Mouse (Mus musculus) embryo, embryonic 11.5 days (tissue): ENCODE measurements around the gene Wnt4.

Experiments
- DNase-seq: peaks from one replicate; pipeline ENCODE4 v3.0.0-alpha.2; 2012; ENCODE audit warnings: low read depth, low spot score

Wnt4 gene

DNA sequence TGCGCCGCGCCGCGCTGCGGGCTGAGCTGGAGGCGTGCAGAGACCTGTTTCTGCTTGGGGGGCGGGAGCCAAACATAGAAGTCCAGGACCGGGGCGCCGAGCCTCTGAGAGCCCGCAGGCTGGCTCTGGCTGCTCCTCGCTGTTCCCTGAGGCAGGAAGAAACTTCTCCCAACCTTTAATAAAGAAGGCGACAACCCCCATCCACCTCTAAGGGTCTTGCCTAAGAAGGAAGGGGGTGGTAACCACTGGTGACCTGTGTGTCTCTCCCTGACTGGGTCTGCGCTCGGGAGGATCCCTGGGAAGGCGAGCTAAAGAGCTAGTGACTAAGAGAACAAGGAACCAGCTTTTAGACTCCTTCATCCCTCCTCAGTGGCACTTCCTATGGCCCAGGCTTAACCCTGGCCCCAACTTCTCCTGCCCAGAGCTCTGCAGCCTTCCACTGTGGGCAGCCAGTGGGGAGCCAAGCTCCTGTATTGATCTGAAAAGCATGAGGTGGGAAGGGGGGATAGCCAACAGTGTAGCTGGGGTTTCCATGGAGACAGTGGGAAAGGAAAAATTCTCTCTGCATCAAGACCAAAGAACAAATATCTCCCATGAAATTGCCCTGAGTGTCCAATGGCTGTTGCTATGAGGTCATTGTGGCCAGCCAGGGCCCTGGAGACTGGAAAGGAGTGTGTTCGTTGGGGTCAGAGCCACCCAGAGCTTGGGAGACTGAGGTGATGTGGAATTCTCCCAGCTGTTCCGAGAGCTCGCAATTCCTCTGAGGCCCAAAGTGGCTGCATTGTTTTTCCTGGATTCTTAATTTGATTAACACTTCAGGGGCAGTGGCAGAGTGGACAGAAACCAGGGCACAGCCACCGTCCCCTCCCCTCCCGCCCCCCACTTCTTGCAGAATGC, 1.1 kb downstream of the Wnt4 start:
- DNase-seq: no peak

DNA sequence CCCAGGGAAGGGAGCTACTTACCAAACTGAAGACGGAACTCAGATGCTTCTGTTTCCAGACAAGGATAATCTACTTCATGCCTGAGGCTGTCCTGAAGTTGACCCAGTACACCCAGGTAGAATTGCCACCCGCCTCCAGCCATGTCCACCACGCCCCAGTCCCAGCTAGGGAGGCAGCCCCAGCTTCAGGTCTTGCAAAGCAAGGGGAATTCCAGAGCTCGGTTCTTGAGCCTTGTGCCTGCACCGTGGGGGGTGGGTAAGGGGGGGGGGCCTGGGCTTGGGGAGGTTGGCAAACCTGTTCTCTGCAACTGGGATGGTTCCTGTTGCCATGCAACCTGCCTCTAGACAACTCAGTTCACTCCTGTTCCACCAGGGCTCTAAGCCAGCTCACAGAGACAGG, 2.1 kb downstream of the Wnt4 start:
- no peak for DNase-seq

DNA sequence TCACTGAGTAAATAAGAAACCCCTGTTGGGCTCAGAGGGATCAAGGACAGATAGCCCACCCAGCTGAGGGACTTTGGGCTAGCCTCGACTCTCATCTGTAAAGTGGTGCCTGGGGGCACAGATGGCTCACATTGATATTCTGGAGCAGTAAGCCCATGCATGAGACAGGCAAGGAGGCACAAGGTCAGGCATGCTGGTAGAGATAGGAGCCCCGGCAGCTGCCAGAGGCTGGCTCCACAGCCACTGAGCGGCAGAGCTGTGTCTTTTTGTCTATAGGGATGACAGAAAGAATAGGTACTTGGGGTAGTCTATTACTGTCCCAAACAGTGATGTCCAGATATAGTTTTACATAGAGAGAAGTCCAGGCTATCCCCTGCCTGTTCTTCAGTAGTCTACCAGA, 4.0 kb downstream of the Wnt4 start:
- DNase-seq: no peak

DNA sequence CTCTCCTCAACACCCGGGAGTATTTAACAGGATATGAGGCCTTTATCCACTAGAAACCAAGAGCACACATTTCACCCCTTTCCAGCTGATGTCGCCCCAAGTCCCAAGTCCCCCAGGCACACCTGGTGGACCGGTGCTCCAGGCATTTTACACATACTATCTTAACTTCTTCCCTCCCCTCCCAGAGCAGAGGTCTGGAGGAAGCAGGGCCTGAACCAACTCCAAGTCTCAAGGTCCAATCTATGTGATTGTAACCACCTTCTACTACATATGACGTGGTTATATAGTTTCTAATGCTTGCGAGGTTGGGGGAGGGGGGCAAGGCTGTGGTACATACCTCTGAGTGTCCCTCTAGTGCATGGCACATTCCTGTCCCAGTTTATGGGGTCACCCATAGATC, 4.8 kb downstream of the Wnt4 start:
- no peak for DNase-seq

DNA sequence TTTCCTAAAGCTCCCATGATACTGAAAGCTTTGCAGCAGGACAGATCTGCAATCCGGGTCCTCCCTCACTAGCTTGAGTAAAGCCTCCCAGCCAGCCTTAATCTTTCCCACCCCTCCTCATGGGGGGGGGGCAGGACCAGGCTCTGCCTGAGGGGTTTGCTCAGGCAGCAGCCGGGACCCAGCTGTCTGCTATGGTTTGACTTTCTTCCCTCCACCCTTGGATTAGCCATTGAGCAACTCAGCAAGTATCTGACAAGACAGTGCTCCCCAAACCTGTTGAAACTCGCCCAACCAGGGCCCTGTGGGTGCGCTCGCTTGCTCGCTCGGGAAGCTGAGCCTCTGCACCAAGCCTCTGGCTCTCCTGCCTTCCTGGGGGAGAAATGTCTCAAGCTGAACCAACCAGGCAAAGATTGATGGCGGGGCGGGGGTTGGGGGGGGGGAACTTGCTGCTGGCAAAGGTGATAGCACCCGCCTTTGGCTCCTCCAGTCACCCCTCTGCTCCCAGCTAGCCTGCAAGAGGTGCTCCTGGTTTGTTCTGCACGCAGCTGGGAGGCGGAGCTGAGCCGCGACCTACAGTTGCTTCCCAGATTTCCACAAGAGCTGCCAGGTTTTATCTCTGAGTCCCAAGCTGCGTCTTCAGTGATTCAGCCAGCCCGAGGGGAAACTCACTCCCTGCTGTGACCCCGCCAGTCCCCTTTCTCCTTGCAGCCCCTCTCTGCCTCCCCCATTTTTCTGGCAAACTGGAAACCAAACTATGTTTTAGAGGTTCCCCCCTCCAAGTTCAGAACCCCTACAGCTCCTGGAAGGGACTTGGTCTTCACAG, 5.5 kb downstream of the Wnt4 start:
- DNase-seq: no peak

DNA sequence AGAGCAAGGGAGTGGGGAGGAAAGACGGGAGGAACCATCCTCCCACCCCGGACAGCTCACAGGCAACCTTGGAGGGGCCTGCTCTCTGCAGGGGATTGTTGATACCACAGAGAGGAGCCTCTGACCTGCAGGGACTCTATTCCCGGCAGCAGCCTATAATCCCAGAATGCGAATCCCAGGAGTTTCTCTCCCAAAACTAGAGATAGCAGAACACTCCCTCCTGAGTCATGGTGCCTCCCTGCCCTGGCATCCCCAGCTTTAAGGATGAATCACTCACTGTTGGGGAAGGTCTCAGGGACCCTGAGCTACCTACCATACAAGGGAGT, 6.1 kb downstream of the Wnt4 start:
- DNase-seq: no peak

DNA sequence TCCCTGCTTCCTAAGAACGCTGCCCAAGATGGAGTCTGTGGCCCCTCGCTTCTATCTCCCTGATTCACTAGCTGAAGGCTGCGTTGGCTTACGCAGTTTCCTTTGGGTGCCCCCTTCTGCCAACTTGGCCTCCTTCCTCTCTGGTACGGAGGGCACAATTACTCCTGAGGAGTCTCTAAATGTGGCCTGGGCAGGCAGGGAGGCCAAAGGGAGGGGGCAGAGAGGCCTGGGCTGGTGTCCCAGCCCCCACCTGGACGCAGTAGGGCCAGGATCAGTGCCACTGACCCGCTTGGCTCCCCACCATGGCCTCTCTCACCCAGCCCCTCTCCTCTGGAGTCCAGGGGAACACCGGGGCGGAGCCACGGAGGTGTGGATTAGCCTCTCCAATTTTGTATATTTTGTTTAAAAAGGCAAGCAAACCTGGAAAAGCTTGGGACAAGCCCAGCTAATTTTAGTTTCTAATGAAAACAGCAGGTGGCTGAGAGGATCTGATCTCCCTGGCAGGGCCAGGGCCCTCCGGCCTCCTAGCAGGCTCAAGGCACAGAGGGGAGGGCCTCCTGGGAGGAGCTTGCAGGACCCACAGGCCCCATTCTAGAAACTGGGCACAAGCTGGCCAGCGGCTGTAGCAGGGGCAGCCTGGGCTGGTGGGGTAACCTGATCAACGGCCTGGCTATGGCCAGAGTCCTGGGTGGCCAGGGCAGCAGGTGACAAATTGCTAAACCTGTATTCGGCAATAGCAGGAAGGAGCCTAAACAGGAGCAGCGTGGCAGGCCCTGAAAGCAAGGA, 8.8 kb downstream of the Wnt4 start:
- no peak for DNase-seq

DNA sequence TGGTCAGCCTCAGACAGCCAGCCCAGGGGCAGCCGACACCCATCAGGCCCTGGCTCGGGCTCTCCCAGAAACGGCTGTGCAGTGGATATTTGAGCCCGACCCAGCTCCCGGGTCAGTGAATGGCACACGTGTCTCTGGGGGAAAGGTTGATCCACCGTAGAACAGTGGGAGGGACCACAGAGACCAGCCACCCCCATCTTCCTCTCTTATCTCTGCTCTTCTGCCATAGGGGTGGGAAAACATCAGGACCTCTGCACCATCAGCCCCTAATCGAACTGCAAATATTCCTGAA, 9.3 kb downstream of the Wnt4 start:
- no peak for DNase-seq

DNA sequence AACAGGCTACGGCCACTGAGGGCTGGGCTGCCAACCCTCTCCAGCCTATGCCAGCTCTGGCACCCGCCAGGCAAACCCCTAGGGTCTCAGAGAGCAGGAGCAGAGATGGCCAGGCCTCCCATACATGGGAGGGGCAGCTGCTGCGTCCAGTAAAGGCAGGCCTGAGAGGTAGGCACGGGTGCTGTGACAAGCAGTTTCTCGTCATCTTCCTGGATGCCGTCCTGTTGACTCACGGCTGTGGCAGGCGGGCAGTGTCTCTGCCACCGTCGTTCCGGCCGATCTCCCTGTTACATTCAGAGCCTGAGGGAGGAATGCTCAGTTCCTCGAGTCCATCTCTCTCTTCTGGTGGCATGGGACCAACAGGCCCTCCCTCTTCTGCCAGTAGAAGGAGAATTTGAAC, 9.9 kb downstream of the Wnt4 start:
- no peak for DNase-seq

DNA sequence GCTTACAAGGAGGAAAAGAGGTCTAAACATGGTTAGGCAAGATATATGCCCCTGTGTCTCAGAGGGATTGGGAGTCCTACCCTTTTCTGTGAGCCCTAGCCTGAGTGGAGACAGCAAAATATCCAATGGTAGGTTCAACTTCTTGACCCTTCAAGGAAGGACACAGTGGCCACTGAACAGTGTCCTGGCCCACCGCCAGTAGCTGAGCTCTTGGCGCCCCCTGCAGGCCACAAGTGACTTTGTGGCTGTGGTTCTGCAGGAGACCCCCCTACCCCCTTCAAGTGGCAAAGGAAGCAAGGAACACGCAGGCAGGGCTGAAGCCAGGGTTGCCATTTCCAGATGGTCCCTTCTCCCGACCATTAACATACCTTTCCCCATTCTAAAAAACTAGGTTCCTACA, 10.5 kb downstream of the Wnt4 start:
- DNase-seq: peak; percentile 54

DNA sequence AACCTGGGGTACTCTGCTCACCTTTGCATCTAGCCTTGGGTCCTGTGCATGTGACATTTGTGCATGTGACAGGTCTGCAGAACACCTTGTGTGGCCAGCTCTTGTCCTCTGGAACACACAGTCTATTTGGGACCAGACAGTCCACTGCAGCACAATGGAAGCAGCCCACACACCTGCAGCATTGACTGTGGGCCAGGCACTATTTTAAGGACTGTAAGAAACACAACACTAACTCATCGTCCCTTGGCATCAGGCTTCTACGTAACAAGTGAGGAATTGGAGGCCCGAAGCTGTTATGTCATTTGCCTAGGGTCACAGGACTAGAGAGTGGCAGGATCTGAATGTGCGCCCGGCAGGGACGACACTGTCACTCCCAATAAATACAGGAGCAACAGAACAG, 12.4 kb downstream of the Wnt4 start:
- no peak for DNase-seq

DNA sequence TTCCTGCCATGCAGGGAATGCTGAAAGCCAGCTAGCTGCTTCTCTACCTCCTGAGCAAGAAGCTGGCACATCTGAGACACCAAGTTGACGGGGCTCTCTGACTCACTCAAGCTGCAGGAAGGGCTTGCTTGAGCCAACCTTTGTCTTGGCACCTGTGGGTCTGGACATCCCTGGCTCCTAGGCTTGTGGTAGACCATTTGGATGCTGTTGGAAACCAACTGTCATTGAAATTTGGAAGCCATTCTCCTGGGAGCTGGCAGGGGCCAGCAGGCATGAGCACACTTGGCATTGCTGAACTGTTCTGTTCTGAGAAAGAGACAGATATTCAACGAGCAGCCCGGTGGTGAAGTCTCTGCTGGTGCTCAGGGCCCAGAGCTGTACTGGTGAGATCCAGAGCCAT, 13.0 kb downstream of the Wnt4 start:
- DNase-seq: no peak

DNA sequence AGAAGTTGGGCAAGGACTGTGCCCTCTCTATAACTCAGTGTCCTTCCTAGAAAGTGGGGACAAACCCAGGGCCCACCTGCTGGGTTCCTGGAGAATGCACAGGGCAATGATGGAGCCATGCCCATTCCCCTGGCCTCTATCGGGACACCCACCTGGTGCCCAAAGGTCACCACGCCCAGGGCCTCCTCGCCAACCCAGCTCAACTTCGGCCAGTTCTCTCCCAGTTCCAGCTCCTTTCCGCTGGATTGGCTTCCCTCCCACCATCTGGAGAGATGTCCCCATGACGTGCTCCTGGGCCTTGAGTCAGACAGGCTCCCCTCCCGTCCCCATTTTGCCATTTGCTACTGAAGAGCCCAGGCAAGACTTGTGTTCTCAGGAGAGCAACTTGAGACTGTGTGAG, 15.3 kb downstream of the Wnt4 start:
- no peak for DNase-seq

DNA sequence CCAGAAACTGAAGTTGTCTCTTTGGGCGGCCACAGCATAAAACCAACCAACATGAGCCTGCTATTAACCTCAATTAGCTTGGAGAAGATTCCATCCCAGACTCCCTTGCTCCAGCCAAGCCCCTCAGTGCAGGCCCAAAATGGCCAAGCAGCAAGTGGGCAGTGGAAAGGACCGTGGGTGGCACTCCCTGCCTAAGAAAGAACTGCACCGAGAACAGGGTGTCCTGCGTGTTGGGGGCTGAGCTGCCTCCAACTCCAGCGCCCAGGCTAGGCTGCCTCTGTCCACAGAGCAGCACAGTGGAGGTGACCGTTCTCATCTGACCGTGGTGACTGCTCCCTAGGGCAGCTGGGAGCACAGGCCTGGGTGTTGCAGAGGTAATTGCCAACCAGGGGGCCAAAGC, 16.7 kb downstream of the Wnt4 start:
- no peak for DNase-seq

DNA sequence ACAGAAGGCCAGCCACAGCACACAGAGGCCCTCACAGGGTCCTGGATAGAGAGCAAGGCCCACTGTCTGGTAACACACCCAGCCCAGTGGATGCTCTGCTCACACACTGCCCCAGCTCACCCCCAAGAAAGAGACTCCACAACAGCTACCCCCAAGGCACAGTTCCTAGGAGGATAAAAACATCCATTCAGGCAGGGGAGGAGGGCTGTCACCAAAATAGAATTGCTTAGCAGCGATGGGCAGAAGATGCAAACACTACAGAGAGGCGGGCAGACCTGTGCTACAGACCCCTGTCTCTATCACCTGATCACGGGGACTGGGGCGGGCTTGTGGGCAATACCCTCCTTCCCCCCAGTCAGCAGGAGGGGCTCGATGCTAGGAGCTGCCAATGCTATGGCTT, 17.2 kb downstream of the Wnt4 start:
- DNase-seq: no peak

DNA sequence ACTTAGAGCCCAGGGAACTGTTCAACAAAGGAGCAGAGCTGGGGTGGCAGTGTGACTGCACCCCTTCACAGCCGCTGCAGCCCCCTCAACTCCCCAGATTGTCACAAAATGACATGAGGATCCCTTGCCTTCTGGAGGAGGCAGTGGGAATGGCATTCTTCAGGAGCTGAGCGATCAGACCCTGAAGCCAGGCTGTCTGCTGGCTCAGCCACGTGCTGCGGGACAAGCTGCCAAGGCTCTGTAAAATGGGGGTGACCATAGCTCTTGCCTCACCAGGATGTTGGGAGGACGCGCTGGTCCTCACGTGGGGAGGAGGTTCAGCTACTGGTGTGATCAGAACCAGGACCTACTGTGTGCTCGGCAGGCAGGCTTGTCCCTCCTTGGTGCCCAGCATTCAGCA, 17.7 kb downstream of the Wnt4 start:
- DNase-seq: no peak

DNA sequence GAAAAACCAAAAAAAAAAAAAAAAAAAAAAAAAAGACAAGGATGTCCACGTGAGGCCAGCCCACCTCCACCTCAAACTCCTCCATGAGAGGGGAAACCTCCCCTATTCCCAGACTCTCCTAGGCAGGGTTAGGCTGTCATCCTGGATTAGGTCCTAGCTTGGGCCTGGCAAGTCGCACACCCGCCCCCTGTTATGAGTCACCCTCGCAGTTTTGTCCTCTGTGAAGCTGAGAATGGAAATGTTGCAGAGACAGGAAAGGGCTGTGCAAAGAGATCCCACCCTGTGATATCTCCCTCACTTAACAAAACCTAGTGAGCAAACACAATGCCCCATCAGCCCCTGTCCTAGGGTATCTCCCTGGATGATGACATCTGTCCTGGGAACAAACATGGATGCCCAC, 20.3 kb downstream of the Wnt4 start:
- no peak for DNase-seq

DNA sequence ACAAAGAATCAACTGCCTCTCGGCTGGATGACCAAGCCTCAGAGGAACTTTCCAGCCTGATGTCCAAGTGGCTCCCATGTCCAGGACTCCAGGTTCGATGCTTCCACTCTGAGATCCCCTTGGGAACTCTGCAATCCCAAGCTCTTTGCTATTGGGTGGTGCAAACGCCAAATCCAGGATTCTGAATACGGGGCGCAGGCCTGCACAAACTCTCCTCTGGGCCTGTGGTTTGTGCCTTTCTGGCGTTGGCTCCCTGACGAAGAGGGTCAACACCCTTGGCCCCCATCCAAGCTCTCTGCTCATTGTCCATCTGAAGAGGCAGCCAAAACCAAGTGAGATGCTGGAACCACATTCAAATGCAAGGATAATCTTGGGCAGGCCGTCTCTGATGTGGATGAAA, 21.1 kb downstream of the Wnt4 start:
- DNase-seq: no peak

DNA sequence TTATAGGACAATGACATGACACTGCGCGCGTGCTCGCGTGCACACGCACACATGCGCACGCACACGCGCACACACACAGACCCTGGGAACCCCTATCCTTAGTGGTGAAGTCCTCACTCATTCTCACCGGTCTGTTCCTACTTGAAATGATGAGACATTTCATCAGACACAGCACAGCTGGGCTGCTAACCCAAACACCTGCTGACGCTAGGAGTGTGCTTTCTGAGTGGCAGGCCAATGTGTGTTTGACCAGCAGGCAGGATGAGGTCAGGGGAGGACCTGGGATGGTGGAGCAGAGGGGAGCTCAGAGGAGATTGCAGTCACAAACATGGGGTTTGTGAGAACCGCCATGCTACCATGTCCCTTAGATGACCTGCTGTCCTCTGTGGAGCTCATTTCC, 22.9 kb downstream of the Wnt4 start:
- no peak for DNase-seq

DNA sequence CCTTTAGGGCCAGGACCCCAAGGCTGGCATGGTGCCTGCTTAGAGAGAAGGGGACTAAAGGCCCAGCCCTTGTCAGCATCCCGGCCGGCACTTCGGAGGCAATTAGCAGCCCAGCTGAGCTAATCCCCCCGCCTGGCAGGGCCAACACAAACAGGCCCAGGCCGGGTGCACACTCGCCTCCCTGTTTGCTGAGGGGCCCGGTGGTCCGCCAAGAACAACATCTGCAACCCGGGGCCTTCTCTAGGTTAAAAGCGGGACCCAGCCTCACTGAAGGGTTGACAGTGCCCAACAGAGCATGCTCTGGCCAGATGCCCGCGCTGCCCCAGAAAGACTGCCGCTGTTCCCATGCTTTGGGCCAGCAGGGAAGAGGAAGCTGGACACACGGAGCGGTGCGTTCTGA, 24.3 kb downstream of the Wnt4 start:
- DNase-seq: no peak

DNA sequence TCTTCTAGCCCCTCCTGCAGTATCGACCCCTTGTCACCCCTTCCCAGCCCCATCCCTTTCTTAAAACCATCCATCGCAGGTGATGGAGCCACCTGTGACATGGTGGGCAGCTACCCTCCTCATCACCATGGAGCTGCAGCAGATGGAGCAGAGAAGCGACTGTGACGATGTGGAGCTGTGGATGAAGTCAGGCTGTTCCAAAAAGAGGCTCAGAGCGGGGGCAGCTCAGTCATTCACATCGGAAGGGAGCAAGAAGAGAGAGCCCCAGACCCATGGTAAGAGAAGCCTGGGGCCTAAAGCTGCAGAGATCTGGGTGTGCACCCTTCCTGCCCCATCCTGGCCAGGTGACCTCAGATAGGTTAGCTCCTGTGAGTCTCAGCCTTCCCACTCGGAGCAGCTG, 26.8 kb downstream of the Wnt4 start:
- DNase-seq: no peak

DNA sequence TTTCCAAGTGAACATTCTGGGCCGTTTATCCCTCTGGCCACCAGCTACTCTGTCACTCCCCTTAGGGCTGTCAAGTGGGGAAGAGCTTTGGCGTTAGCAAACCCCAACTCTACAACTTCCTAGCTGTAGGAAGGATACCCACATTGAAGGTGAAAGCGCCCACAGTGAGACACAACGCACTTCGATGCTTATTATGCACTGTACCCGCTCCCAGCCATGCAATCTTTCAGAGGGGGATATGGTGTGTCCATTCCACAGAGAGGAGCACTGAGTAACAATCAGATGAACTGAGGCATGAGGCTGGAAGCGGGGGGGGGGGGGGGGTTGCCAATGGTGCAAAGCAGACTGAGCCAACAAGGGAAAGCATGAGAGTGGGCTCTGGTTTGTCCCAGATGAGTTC, 27.8 kb downstream of the Wnt4 start:
- DNase-seq: no peak
